Mouse (Mus musculus) liver, adult 2 months (tissue): ENCODE measurements around the gene Kif13a.

Experiments
- CTCF ChIP-seq: fragments of 200-500 bp; IDR thresholded peaks from 2 replicates; pipeline ENCODE4 v1.5.1; 2011; ENCODE audit warnings: low read depth, low read length, control low read depth
- POLR2A ChIP-seq: fragments of 200-500 bp; IDR thresholded peaks from 2 replicates; pipeline ENCODE4 v1.6.1; 2011; ENCODE audit warnings: low read length, control low read depth; ENCODE audit not compliant: insufficient read depth; ENCODE audit errors: extremely low read depth

DNA sequence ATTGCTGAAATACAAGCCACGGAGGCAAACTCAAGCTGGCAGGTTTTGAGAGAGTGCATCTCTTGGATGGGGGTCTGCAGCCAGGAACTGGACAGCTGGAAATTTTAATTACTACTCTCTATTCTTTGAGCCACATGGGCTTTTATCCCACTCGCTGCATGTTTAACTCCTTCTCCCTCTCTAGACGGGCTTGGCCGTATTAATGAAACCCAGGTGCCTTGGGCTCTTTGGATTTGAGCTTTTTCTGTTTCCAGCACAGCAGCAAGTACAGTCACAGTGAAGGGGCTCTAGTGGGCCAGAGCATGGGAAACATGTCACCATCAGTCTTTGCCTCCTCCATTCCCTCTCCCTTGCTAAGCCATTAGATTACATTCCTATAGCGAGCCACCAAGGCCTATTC, 16.4 kb upstream of the Kif13a start:
- TF ChIP-seq POLR2A (no peak), CTCF (no peak)
